Mouse (Mus musculus) liver, postnatal 0 days (tissue): Measurements from ENCODE around the gene Tas2r114.

Experiments used
- CTCF ChIP-seq: sonication (generic); IDR thresholded peaks from 2 replicates; pipeline ENCODE4 v1.5.1; 2016; ENCODE audit warnings: antibody characterized with exemption, low read depth
- EP300 ChIP-seq: IDR thresholded peaks from 2 replicates; pipeline ENCODE4 v1.6.1; 2016; ENCODE audit warnings: antibody characterized with exemption, low read depth, mild to moderate bottlenecking

- TF ChIP-seq CTCF (no peak), EP300 (no peak)
These were observed 2.5 kb downstream of the Tas2r114 start, which contains the start of gene Tas2r105 for GRCm38 (mm10) chr6:131687395-131687794.
